Mouse (Mus musculus) stomach, postnatal 0 days (tissue): ENCODE results near the gene Otop2. TPM values are rescaled to one million over a fixed set of nuclear protein-coding genes. Genes with fewer than 3 reads are reported as not detected.

Experiments
- ATAC-seq: fragments of 200-750 bp; cut with Nextera tagmentation; 2 replicates; pipeline ENCODE4 v1.8.0; 2017; ENCODE audit not compliant: low FRiP score, low TSS enrichment
- DNase-seq: peaks from one replicate; pipeline ENCODE4 v3.0.0-alpha.2; 2016; ENCODE audit warnings: low spot score
- H3K27ac ChIP-seq: fragments of 300-500 bp; sonication (generic); replicated peaks from 2 replicates; pipeline ENCODE4 v1.5.1; 2014; ENCODE audit warnings: mild to moderate bottlenecking, control low read depth
- H3K27me3 ChIP-seq: fragments of 300-500 bp; sonication (generic); 2 replicates; pipeline ENCODE4 v1.6.1; 2014; ENCODE audit warnings: low read length; ENCODE audit not compliant: control insufficient read depth, insufficient read depth
- H3K36me3 ChIP-seq: fragments of 300-500 bp; sonication (generic); 2 replicates; pipeline ENCODE4 v1.6.1; 2014; ENCODE audit warnings: low read length, mixed read lengths; ENCODE audit not compliant: control insufficient read depth, insufficient read depth
- H3K4me1 ChIP-seq: fragments of 300-500 bp; sonication (generic); replicated peaks from 2 replicates; pipeline ENCODE4 v1.6.1; 2014; ENCODE audit warnings: antibody characterized with exemption; ENCODE audit not compliant: control insufficient read depth, insufficient read depth
- H3K4me2 ChIP-seq: fragments of 300-500 bp; sonication (generic); replicated peaks from 2 replicates; pipeline ENCODE4 v1.6.1; 2014; ENCODE audit warnings: low read depth, mild to moderate bottlenecking, control low read depth, moderate library complexity
- H3K4me3 ChIP-seq: fragments of 300-500 bp; sonication (generic); 2 replicates; pipeline ENCODE4 v1.5.1; 2014; ENCODE audit warnings: low read depth, low read length, control low read depth
- H3K9ac ChIP-seq: fragments of 300-500 bp; sonication (generic); 2 replicates; pipeline ENCODE4 v1.6.1; 2014; ENCODE audit warnings: mild to moderate bottlenecking, low read length, control low read depth, mixed read lengths
- H3K9me3 ChIP-seq: fragments of 300-500 bp; sonication (generic); 2 replicates; pipeline ENCODE4 v1.6.1; 2016; ENCODE audit warnings: low read length; ENCODE audit not compliant: control insufficient read depth
- CTCF ChIP-seq: IDR thresholded peaks from 2 replicates; pipeline ENCODE4 v1.5.1; 2016; ENCODE audit warnings: antibody characterized with exemption, low read depth, mild to moderate bottlenecking, moderate library complexity
- EP300 ChIP-seq: optimal IDR thresholded peaks from 2 replicates; pipeline ENCODE3; 2016; ENCODE audit warnings: antibody characterized with exemption
- WGBS: fragments of 180-500 bp; shearing (Covaris S2); extraction: QIAGEN DNeasy Blood & Tissue Kit; methylation state at CpG from one replicate; pipeline ENCODE4 v1.1.7; 2014; 5-methylcytosine and 5-hydroxymethylcytosine counted together
- polyA plus RNA-seq: library from polyadenylated mRNA; unstranded; fragments of >200 nt; fragmentation: Nextera tagmentation; extraction: Ambion mirVana; gene quantifications from 2 replicates; pipeline ENCODE4 v1.2.1, GENCODE M21; 2015

The Otop2 gene
- polyA plus RNA-seq, 1 experiment from 2014 or later = 4.7 TPM

- DNase-seq (no peak), ATAC-seq (no peak)
- Histone ChIP-seq H3K4me2 (no peak overlapping the region), H3K4me3 (no peak overlapping the region), H3K4me1 (peaks cover 3% of the 10 kb centered on the region; the same call in 1 of the 2 replicates), H3K36me3 (no peaks in the 10 kb centered on the region), H3K27ac (no peak overlapping the region), H3K9ac (no peak overlapping the region), H3K27me3 (no peaks in the 10 kb centered on the region), H3K9me3 (no peaks in the 10 kb centered on the region)
- TF ChIP-seq EP300 = no peak
- TF ChIP-seq CTCF = no peak
- 61% methylated on average over 7 of the region's 7 CpGs for WGBS
These were observed 33.2 kb upstream of the Otop2 start for GRCm38 (mm10) chr11:115273735-115274134.

- ATAC-seq (no peak), DNase-seq (no peak)
- no peaks in the 10 kb centered on the region for H3K27me3 ChIP-seq
- no peak overlapping the region for H3K4me2 ChIP-seq
- H3K27ac ChIP-seq = no peak overlapping the region
- H3K36me3 ChIP-seq = no peaks in the 10 kb centered on the region
- H3K9me3 ChIP-seq = no peaks in the 10 kb centered on the region
- H3K9ac ChIP-seq = no peak overlapping the region
- TF ChIP-seq EP300 (no peak), CTCF (no peak)
- no peak overlapping the region for H3K4me3 ChIP-seq
- H3K4me1 ChIP-seq = peaks cover 3% of the 10 kb centered on the region; the same call in 1 of the 2 replicates
- 74% methylated on average over 7 of the region's 7 CpGs for WGBS
These were observed 32.8 kb upstream of the Otop2 start for GRCm38 (mm10) chr11:115274178-115274577.

- Histone ChIP-seq H3K27me3 (no peaks in the 10 kb centered on the region), H3K9me3 (no peaks in the 10 kb centered on the region), H3K36me3 (no peaks in the 10 kb centered on the region), H3K4me2 (no peak overlapping the region), H3K4me3 (no peak overlapping the region), H3K4me1 (peaks cover 3% of the 10 kb centered on the region; the same call in 1 of the 2 replicates), H3K9ac (no peak overlapping the region), H3K27ac (no peak overlapping the region)
- no peak for TF ChIP-seq CTCF
- WGBS = 87% methylated on average over 6 of the region's 6 CpGs
- no peak for ATAC-seq
- no peak for DNase-seq
These were observed 32.2 kb upstream of the Otop2 start for GRCm38 (mm10) chr11:115274771-115275170.

- Histone ChIP-seq H3K27me3 (no peaks in the 10 kb centered on the region), H3K9ac (no peak overlapping the region), H3K27ac (no peak overlapping the region), H3K36me3 (no peaks in the 10 kb centered on the region), H3K4me1 (peaks cover 3% of the 10 kb centered on the region; the same call in 1 of the 2 replicates), H3K4me2 (no peak overlapping the region), H3K9me3 (no peaks in the 10 kb centered on the region), H3K4me3 (no peak overlapping the region)
- WGBS = 77% methylated on average over 6 of the region's 6 CpGs
- no peak for DNase-seq
- no peak for TF ChIP-seq CTCF
- no peak for TF ChIP-seq EP300
- ATAC-seq = no peak
These were observed 31.5 kb upstream of the Otop2 start for GRCm38 (mm10) chr11:115275509-115275908.

GRCm38 (mm10) chr11:115275954-115276353 lies 31.0 kb upstream of the Otop2 start:
- DNase-seq (no peak), ATAC-seq (no peak)
- Histone ChIP-seq H3K9ac (peak overlapping the region; percentile 69; the same call in 1 of the 2 replicates), H3K27me3 (no peaks in the 10 kb centered on the region), H3K4me1 (peaks cover 3% of the 10 kb centered on the region; the same call in 1 of the 2 replicates), H3K36me3 (no peaks in the 10 kb centered on the region), H3K27ac (no peak overlapping the region), H3K9me3 (no peaks in the 10 kb centered on the region), H3K4me2 (peak overlapping the region; percentile 86), H3K4me3 (peak overlapping the region; percentile 55; the same call in 1 of the 2 replicates)
- WGBS = 58% methylated on average over 3 of the region's 3 CpGs
- no peak for TF ChIP-seq CTCF

- WGBS = under 1% methylated on average over 42 of the region's 42 CpGs
- DNase-seq = peak; percentile 99
These were observed 30.0 kb upstream of the Otop2 start, which contains the start of gene Fdxr for GRCm38 (mm10) chr11:115276780-115277603. Fdxr (minus strand) TSS chr11:115277050.

More at GRCm38 (mm10) chr11:115276780-115277603, 30.0 kb upstream of the Otop2 start, which contains the start of gene Fdxr:
- H3K9me3 ChIP-seq = no peaks in the 10 kb centered on the region
- peak within 1 kb of the TSS; percentile 55 for H3K4me3 ChIP-seq
- peak within 1 kb of the TSS; percentile 69 for H3K9ac ChIP-seq
- ATAC-seq = peak; percentile 95
- H3K4me1 ChIP-seq = peaks cover 3% of the 10 kb centered on the region; the same call in 1 of the 2 replicates
- H3K4me2 ChIP-seq = peak within 1 kb of the TSS; percentile 90
- peak within 1 kb of the TSS; percentile 85 for H3K27ac ChIP-seq
- H3K36me3 ChIP-seq = no peaks in the 10 kb centered on the region
- no peaks in the 10 kb centered on the region for H3K27me3 ChIP-seq
- TF ChIP-seq CTCF = peak; percentile 36; the same call in 1 of the 2 replicates
- no peak for TF ChIP-seq EP300
